Mouse (Mus musculus): ENCODE data around the gene Rbm38. TPM values are rescaled to one million over a fixed set of nuclear protein-coding genes. Genes with fewer than 3 reads are reported as not detected.
A peak's percentile ranks its signal among the peaks of the same experiment; 100 is the strongest.

The Rbm38 gene
- polyA plus RNA-seq, 1 experiment from 2014 or later, result 108 TPM

- Histone ChIP-seq H3K36me3 (peaks cover 19% of the 10 kb centered on the region), H3K9me3 (replicated peaks) (no peaks in the 10 kb centered on the region), H3K4me2 (no peak overlapping the region), H3K27me3 (no peaks in the 10 kb centered on the region), H3K4me1 (replicated peaks) (peaks cover 37% of the 10 kb centered on the region), H3K27ac (no peak overlapping the region), H3K9ac (no peak overlapping the region), H3K4me3 (no peak overlapping the region)
- no peak for ATAC-seq (replicated peaks; ENCODE audit: insufficient number of reproducible peaks, insufficient read depth, low FRiP score, low read depth)
- WGBS, result 55% methylated on average over 7 of the region's 7 CpGs
These were observed 17.7 kb downstream of the Rbm38 start for GRCm38 (mm10) chr2:173037827-173038607.

GRCm38 (mm10) chr2:173039041-173039440, 18.7 kb downstream of the Rbm38 start:
- 85% methylated on average over 4 of the region's 4 CpGs for WGBS
- Histone ChIP-seq H3K27ac (no peak overlapping the region), H3K9ac (no peak overlapping the region), H3K9me3 (replicated peaks) (no peaks in the 10 kb centered on the region), H3K36me3 (peaks cover 9% of the 10 kb centered on the region; the same call in 1 of the 2 replicates), H3K27me3 (no peaks in the 10 kb centered on the region), H3K4me1 (replicated peaks) (peaks cover 37% of the 10 kb centered on the region), H3K4me3 (no peak overlapping the region), H3K4me2 (no peak overlapping the region)
- no peak for ATAC-seq (replicated peaks; ENCODE audit: insufficient number of reproducible peaks, insufficient read depth, low FRiP score, low read depth)

DNA sequence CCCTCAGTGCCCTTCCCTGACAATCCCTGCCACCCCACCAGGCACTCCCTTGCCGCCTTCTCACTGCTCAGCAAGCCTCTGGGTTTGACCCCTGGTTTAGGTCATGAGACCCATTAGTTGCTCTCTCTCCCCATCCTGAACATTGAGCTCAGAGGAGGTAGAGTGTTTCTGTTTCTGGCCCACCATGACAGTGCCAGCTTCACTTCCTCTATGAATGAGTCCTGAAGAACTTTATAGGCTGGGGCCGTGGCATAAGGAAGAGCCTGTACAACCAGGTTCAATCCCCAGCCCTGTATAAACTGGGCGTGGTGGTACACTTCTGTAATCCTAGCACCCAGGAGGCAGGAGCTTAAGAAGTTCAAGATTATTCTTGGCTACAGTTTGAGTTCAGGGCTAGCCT, 20.5 kb downstream of the Rbm38 start:
- H3K27me3 ChIP-seq, result no peaks in the 10 kb centered on the region
- no peak overlapping the region for H3K9ac ChIP-seq
- no peaks in the 10 kb centered on the region for H3K36me3 ChIP-seq
- H3K9me3 ChIP-seq (replicated peaks), result no peaks in the 10 kb centered on the region
- H3K4me1 ChIP-seq (replicated peaks), result peaks cover 35% of the 10 kb centered on the region
- H3K27ac ChIP-seq, result no peak overlapping the region
- no peak for ATAC-seq (replicated peaks; ENCODE audit: insufficient number of reproducible peaks, insufficient read depth, low FRiP score, low read depth)
- whole genome bisulfite sequencing, result 88% methylated on average over 3 of the region's 3 CpGs
- H3K4me3 ChIP-seq, result no peak overlapping the region
- H3K4me2 ChIP-seq, result no peak overlapping the region

GRCm38 (mm10) chr2:173041242-173041641, 20.9 kb downstream of the Rbm38 start:
- Histone ChIP-seq H3K27ac (no peak overlapping the region), H3K4me2 (no peak overlapping the region), H3K9ac (no peak overlapping the region), H3K27me3 (no peaks in the 10 kb centered on the region), H3K4me3 (no peak overlapping the region), H3K4me1 (replicated peaks) (peaks cover 39% of the 10 kb centered on the region), H3K9me3 (replicated peaks) (no peaks in the 10 kb centered on the region), H3K36me3 (no peaks in the 10 kb centered on the region)
- 57% methylated on average over 5 of the region's 5 CpGs for WGBS
- no peak for ATAC-seq (replicated peaks; ENCODE audit: insufficient number of reproducible peaks, insufficient read depth, low FRiP score, low read depth)

- ATAC-seq (replicated peaks; ENCODE audit: insufficient number of reproducible peaks, insufficient read depth, low FRiP score, low read depth), result no peak
- no peaks in the 10 kb centered on the region for H3K36me3 ChIP-seq
- no peaks in the 10 kb centered on the region for H3K9me3 ChIP-seq (replicated peaks)
- peaks cover 46% of the 10 kb centered on the region for H3K4me1 ChIP-seq (replicated peaks)
- no peak overlapping the region for H3K4me2 ChIP-seq
- H3K4me3 ChIP-seq, result no peak overlapping the region
- H3K9ac ChIP-seq, result no peak overlapping the region
- 61% methylated on average over 1 of the region's 1 CpGs for WGBS
- no peak overlapping the region for H3K27ac ChIP-seq
- no peaks in the 10 kb centered on the region for H3K27me3 ChIP-seq
These were observed 21.6 kb downstream of the Rbm38 start for GRCm38 (mm10) chr2:173041893-173042292.

GRCm38 (mm10) chr2:173042504-173043162, 22.3 kb downstream of the Rbm38 start:
- no peaks in the 10 kb centered on the region for H3K36me3 ChIP-seq
- H3K9ac ChIP-seq, result no peak overlapping the region
- H3K4me2 ChIP-seq, result no peak overlapping the region
- no peaks in the 10 kb centered on the region for H3K9me3 ChIP-seq (replicated peaks)
- H3K4me1 ChIP-seq (replicated peaks), result peaks cover 52% of the 10 kb centered on the region
- peak; percentile 15; the same call in 1 of the 2 replicates for ATAC-seq (replicated peaks; ENCODE audit: insufficient number of reproducible peaks, insufficient read depth, low FRiP score, low read depth)
- H3K27me3 ChIP-seq, result no peaks in the 10 kb centered on the region
- peak overlapping the region; percentile 50 for H3K27ac ChIP-seq
- H3K4me3 ChIP-seq, result no peak overlapping the region
- WGBS, result 34% methylated on average over 11 of the region's 11 CpGs

DNA sequence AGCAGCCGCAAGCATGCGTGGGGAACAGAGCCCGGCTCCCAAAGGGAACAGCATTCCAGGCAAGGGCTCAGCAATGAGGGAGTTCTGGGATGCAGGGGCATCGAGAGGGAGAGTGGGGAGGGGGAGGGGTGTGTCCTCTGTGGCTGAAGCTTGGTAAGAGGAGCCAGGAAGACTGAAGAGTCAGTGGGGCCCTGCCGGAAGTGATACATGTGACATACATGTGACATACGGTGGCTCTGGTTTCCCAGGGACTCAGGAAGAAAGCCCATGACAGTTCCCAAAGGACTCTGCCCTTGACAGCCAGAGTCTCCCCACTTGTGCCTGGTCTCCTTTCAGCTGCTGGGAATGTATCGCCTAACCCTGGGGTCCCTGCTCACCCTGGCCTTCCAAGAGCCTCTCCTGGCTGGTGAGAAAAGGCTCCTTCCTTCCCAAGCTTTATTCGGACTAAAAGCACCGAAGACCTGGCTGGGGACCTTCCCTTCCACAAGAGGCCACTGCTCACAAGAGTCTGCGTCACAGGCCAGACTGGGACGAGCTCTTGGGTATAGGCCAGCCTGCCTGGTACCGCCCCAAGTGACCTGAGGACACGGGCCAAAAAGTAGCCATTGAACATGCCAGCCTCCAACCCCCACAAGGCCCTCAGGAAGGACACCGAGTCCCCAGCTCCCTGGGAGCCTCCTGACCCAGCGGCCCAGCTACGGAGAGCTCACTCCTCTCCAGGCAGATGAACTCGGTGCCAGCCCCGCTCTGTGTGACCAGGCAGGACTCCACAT, 24.1 kb downstream of the Rbm38 start:
- Histone ChIP-seq H3K9me3 (replicated peaks) (no peaks in the 10 kb centered on the region), H3K4me1 (replicated peaks) (peaks cover 53% of the 10 kb centered on the region), H3K36me3 (no peaks in the 10 kb centered on the region), H3K27me3 (no peaks in the 10 kb centered on the region), H3K4me3 (no peak overlapping the region), H3K4me2 (no peak overlapping the region), H3K27ac (peak overlapping the region; percentile 62), H3K9ac (no peak overlapping the region)
- 60% methylated on average over 18 of the region's 18 CpGs for WGBS
- peak; percentile 20; the same call in 1 of the 2 replicates for ATAC-seq (replicated peaks; ENCODE audit: insufficient number of reproducible peaks, insufficient read depth, low FRiP score, low read depth)

DNA sequence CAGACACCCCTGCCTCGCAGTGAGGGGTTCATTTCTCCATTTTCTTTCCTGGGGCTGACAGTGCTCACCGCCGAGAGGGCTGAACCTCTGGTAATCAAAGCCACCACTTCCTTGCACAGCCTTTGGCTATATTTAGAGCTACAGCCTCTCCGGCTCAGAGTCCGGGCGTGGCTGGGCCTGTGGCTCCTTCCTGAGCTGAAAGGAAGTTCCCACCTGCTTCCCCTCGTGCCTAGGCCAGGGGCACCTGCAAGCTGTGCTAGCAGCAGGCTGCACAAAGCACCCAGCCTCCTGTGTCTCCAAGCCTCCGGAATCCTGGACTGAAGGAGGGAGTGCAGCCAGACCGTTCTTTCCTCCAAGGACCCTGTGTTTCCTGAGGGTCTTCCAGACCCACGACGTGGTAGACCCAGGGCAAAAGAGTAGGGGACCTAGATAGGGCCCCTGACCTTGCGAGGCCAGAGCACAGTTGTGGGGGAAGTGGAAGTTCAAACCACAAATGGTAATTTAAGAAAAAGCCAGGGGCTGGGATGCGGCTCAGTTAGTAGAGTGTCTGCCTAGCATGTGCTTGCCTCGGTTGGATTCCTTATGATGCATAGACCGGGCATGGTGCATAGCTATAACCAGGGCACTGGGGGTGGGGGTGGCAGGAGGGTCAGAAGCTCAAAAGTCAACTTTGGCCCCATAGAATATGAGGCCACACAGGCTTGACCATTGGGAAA, 26.4 kb downstream of the Rbm38 start:
- H3K27ac ChIP-seq, result peak overlapping the region; percentile 90
- H3K4me3 ChIP-seq, result no peak overlapping the region
- 34% methylated on average over 15 of the region's 15 CpGs for WGBS
- H3K36me3 ChIP-seq, result no peaks in the 10 kb centered on the region
- peak overlapping the region; percentile 46 for H3K4me2 ChIP-seq
- no peaks in the 10 kb centered on the region for H3K9me3 ChIP-seq (replicated peaks)
- H3K27me3 ChIP-seq, result no peaks in the 10 kb centered on the region
- peak overlapping the region; percentile 39; the same call in 1 of the 2 replicates for H3K9ac ChIP-seq
- peak; percentile 28 for ATAC-seq (replicated peaks; ENCODE audit: insufficient number of reproducible peaks, insufficient read depth, low FRiP score, low read depth)
- H3K4me1 ChIP-seq (replicated peaks), result peaks cover 73% of the 10 kb centered on the region

DNA sequence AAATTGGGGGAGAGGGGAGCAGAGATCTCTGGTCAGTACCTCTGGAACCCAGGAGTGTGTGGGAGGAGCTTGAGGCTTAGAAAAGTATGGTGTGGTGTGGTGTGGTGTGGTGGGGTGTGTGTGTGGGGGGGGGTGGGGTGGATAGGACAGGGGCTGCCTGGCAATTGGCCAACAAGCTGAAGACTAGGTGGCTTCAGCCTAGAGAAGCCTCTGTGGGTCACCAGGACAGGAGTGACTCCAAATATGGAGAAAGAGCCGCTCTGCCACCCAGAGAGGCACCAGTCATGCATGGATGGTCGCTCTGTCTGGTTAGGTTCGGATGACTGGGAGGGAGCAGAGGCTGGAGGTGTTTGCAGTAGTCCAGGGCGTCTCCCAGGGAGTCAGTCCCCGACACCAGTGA, 27.2 kb downstream of the Rbm38 start:
- Histone ChIP-seq H3K4me3 (no peak overlapping the region), H3K27ac (0 out of 2 replicates have a peak overlapping the region, but pooled peaks have one; percentile 16), H3K27me3 (no peaks in the 10 kb centered on the region), H3K9ac (no peak overlapping the region), H3K4me2 (no peak overlapping the region), H3K4me1 (replicated peaks) (peaks cover 72% of the 10 kb centered on the region), H3K9me3 (replicated peaks) (no peaks in the 10 kb centered on the region), H3K36me3 (no peaks in the 10 kb centered on the region)
- no peak for ATAC-seq (replicated peaks; ENCODE audit: insufficient number of reproducible peaks, insufficient read depth, low FRiP score, low read depth)
- 73% methylated on average over 5 of the region's 5 CpGs for WGBS

DNA sequence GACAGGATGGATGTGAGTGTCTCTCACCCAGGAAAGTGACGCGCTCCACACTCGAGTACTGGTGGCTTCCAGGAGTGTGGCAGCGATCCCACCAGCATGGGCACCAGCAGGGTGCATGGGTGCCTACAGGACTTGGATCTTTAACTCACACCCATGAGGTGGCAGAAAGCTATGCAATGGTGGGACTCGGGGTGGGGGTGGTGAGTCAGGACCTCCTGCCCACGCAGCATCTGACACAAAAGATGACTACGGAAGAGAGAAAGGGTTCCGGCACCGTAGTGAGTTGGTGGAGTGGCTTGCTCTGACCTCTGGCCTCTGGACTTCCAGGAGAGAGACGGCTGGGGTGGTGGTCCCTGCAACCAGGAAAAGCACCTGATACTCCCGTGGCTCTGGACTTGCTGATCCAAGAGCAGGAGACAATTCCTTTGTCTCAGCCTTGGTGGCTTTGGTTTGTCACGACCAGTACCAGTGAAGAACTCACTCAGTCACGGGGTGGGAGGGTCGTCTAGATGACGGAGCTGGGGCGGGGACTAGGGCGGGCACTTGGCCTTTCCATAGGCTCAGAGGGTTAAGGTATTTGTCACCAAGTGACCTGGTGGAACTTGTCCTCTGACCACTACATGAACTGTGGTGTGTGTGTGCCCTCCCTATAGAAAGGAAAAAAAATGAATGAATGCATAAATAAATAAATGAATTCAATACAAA, 27.9 kb downstream of the Rbm38 start:
- no peaks in the 10 kb centered on the region for H3K27me3 ChIP-seq
- 0 out of 2 replicates have a peak overlapping the region, but pooled peaks have one; percentile 16 for H3K27ac ChIP-seq
- no peak overlapping the region for H3K4me3 ChIP-seq
- no peaks in the 10 kb centered on the region for H3K9me3 ChIP-seq (replicated peaks)
- H3K9ac ChIP-seq, result no peak overlapping the region
- peaks cover 72% of the 10 kb centered on the region for H3K4me1 ChIP-seq (replicated peaks)
- H3K36me3 ChIP-seq, result no peaks in the 10 kb centered on the region
- WGBS, result 59% methylated on average over 17 of the region's 17 CpGs
- no peak for ATAC-seq (replicated peaks; ENCODE audit: insufficient number of reproducible peaks, insufficient read depth, low FRiP score, low read depth)
- H3K4me2 ChIP-seq, result no peak overlapping the region
